Mouse (Mus musculus) G1E (cell line): ENCODE measurements around the gene Vcam1. TPM values are rescaled to one million over a fixed set of nuclear protein-coding genes. Genes with fewer than 3 reads are reported as not detected.

ENCODE experiments used
- ATAC-seq: 2 replicates; pipeline ENCODE4 v1.8.0; 2016; ENCODE audit warnings: mild to moderate bottlenecking; ENCODE audit not compliant: insufficient number of reproducible peaks, poor library complexity, low FRiP score, severe bottlenecking; ENCODE audit errors: extremely low read depth
- DNase-seq: peaks from one replicate; pipeline ENCODE4 v3.0.0; 2012; ENCODE audit warnings: low spot score
- H3K27me3 ChIP-seq: 2 replicates; pipeline ENCODE4 v1.6.1; 2012; ENCODE audit warnings: mild to moderate bottlenecking, low read length, inconsistent platforms; ENCODE audit not compliant: insufficient read depth
- H3K36me3 ChIP-seq: replicated peaks from 2 replicates; pipeline ENCODE3; 2012; ENCODE audit warnings: mild to moderate bottlenecking, inconsistent platforms
- H3K4me1 ChIP-seq: 2 replicates; pipeline ENCODE4 v1.6.1; 2012; ENCODE audit warnings: low read depth, low read length, inconsistent platforms, mixed read lengths; ENCODE audit not compliant: insufficient read depth
- H3K4me3 ChIP-seq: 2 replicates; pipeline ENCODE4 v1.5.1; 2012; ENCODE audit warnings: low read depth, mild to moderate bottlenecking, inconsistent platforms, low read length, moderate library complexity, mixed read lengths
- H3K9me3 ChIP-seq: replicated peaks from 2 replicates; pipeline ENCODE4 v1.6.1; 2012; ENCODE audit warnings: inconsistent platforms
- CTCF ChIP-seq: IDR thresholded peaks from 2 replicates; pipeline ENCODE4 v1.5.1; 2012; ENCODE audit warnings: low read depth, low read length, inconsistent platforms, mixed read lengths
- GATA1 ChIP-seq: IDR thresholded peaks from 2 replicates; pipeline ENCODE4 v1.6.1; 2012; ENCODE audit warnings: borderline replicate concordance, low read length, inconsistent platforms, mixed read lengths
- GATA2 ChIP-seq: IDR thresholded peaks from 2 replicates; pipeline ENCODE4 v1.6.1; 2012; ENCODE audit warnings: low read depth, low read length, inconsistent platforms, borderline replicate concordance
- POLR2AphosphoS5 ChIP-seq: IDR thresholded peaks from 2 replicates; pipeline ENCODE4 v1.6.1; 2012; ENCODE audit warnings: low read depth, low read length, inconsistent platforms; ENCODE audit not compliant: insufficient replicate concordance
- TAL1 ChIP-seq: conservative IDR thresholded peaks from 2 replicates; pipeline ENCODE4 v1.6.1; 2012; ENCODE audit warnings: low read depth, low read length, inconsistent platforms, mixed read lengths
- polyA plus RNA-seq: library from polyadenylated mRNA; stranded (reverse); fragments of >175 nt; gene quantifications from 2 replicates; pipeline ENCODE4 v1.2.3, GENCODE M21; 2012
- total RNA-seq, 2 experiments: library from RNA; stranded (forward) in 1 of 2; stranded (reverse) in 1 of 2; fragments of 200-1000 nt in 1 of 2; fragments of >200 nt in 1 of 2; fragmentation: Nextera tagmentation in 1 of 2; gene quantifications; 2 replicates each; pipeline ENCODE4 v1.2.3; 2014 to 2017

Vcam1 gene
- total and polyA plus RNA-seq, 3 experiments, result 0.33 to 5.0 TPM; not detected in 1

DNA sequence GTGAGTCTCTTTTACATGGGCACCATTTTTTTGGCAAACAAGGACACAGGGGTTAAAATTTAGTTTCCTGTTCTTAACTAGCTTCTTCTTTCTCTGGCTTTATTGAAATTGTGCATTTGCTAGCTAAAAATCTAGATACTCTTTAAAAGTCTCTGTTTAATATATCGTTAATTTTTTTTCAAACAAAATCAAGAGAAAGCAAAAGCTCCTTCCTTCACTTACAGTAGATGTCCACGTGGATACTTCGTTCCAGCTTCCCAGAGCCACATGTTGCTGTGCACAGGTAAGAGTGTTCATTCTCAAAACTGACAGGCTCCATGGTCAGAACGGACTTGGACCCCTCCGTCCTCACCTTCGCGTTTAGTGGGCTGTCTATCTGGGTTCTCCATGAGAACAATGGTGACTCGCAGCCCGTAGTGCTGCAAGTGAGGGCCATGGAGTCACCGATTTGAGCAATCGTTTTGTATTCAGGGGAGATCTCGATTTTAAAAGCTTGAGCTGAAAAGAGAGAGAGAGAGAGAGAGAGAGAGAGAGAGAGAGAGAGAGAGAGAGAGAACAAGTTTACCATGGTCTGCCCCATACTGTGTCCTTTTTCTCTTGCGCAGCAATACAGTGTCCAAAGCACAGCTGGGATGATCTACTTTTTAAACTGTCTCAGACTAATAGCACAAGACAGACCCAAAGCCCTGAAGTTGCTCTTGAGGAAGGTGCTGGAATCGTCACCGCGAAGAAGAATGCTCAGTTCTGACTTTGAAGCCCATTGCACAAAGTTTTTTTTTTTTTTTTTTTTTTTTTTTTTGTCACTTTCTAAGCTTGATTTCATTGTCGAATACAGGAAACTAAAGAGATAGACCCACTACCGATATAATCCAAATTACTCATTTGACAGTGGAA lies 930 bp downstream of the Vcam1 start:
- ATAC-seq (no peak), DNase-seq (no peak)
- H3K4me3 ChIP-seq, result no peak overlapping the region
- no peaks in the 10 kb centered on the region for H3K36me3 ChIP-seq
- H3K27me3 ChIP-seq, result no peaks in the 10 kb centered on the region
- H3K4me1 ChIP-seq, result no peaks in the 10 kb centered on the region
- no peaks in the 10 kb centered on the region for H3K9me3 ChIP-seq
- TF ChIP-seq POLR2AphosphoS5, result no peak
- TF ChIP-seq CTCF, result no peak
- no peak for TF ChIP-seq GATA2
- TF ChIP-seq TAL1, result no peak
- no peak for TF ChIP-seq GATA1

DNA sequence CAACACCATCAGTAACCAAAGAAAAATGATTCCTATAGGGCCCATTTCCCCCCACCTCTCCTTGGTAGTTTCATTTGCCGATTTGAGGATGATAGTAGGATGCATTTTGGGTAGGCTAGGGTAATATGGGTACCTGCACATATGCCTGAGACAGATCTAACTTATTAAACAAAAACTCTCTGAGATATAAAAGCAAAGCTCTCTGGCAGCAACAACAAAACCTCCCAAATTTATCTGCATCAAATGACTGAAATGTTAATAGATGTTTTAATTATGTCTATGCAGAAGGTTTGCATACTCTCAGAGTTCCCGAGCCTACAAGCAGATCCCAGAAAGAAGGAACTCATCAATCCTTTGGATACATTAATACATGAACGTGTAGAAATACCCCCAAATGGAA lies 1.7 kb downstream of the Vcam1 start:
- DNase-seq (no peak), ATAC-seq (no peak)
- Histone ChIP-seq H3K36me3 (no peaks in the 10 kb centered on the region), H3K27me3 (no peaks in the 10 kb centered on the region), H3K4me3 (no peak overlapping the region), H3K4me1 (no peaks in the 10 kb centered on the region), H3K9me3 (no peaks in the 10 kb centered on the region)
- no peak for TF ChIP-seq CTCF
- TF ChIP-seq TAL1, result no peak

DNA sequence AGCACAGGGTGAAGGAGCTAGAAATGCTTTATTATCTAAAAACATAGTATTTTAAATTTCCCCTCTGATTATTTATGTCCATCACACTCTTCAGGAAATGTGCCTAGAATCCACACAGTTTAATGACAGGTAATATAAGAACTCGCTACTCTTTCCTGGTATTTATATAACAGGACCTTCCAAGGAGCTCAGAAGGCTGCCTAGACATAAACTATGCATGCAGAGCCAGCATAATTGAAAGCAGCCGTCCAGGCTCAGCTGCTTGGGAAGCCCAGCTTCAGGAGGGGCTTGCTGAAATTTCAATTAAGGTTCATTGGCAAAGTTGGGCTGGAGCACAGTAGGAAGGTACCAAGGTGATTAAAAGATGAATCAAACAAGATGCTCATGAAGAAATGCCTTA lies 2.2 kb downstream of the Vcam1 start:
- no peak overlapping the region for H3K4me3 ChIP-seq
- ATAC-seq, result no peak

DNA sequence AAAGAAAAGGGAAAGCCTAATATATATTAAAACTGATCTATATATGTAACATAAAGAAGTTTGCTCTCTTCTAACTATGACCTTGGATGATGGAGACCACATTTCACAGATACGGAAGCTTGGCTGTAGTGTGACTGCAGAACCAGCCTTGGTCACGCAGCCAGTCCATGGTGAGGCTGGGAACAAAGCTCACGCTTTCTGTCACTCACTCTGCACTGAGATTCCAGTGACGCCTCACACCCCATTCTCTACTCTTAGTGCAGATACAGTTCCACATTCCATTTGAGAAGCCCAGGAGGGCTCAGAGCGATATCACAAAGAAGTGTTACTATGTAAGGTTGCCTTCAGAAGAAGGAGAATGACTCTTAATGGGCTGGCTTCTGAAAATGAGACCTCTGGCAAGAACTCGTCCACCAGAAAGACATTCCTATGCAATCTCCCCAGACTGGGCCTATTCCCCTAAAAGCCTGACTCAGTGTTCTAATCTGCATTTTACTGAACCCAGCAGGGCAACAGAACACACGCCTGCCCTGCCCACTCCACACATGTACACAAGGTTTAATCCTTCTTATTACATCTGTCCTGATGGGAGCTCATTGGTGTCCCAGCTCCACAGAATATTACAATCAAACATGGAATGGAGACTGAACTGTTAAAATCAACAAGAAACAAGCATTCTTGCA lies 2.8 kb downstream of the Vcam1 start:
- no peak for DNase-seq
- H3K27me3 ChIP-seq, result no peaks in the 10 kb centered on the region
- TF ChIP-seq CTCF, result no peak
- TF ChIP-seq POLR2AphosphoS5, result no peak
- TF ChIP-seq GATA1, result no peak
- TF ChIP-seq TAL1, result no peak
- TF ChIP-seq GATA2, result no peak
- no peak for ATAC-seq
- H3K9me3 ChIP-seq, result no peaks in the 10 kb centered on the region
- no peaks in the 10 kb centered on the region for H3K4me1 ChIP-seq
- H3K36me3 ChIP-seq, result no peaks in the 10 kb centered on the region
- H3K4me3 ChIP-seq, result no peak overlapping the region

More for the DNA sequence above, 2.2 kb downstream of the Vcam1 start:
- H3K4me1 ChIP-seq, result no peaks in the 10 kb centered on the region
- no peak for DNase-seq
- TF ChIP-seq TAL1 (no peak), GATA2 (no peak), GATA1 (no peak), CTCF (no peak), POLR2AphosphoS5 (no peak)
- H3K27me3 ChIP-seq, result no peaks in the 10 kb centered on the region
- no peaks in the 10 kb centered on the region for H3K36me3 ChIP-seq
- no peaks in the 10 kb centered on the region for H3K9me3 ChIP-seq

DNA sequence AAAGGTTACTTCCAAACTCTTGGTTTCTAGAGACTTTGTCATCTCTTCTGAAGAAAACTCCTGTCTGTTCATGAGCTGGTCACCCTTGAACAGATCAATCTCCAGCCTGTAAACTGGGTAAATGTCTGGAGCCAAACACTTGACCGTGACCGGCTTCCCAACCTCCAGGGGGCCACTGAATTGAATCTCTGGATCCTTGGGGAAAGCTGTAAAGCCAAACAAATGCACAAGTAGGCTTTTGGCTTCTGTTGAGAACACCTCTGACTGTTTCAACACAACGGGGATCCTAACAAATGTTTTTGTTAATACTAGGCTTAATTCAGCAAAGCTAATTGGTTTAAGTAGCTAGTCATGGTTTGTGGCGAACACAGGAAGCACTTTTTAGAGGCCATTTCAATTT lies 3.4 kb downstream of the Vcam1 start:
- no peak for TF ChIP-seq POLR2AphosphoS5
- no peak for TF ChIP-seq TAL1
- TF ChIP-seq CTCF, result no peak
- no peak for TF ChIP-seq GATA1
- no peak for TF ChIP-seq GATA2
- no peaks in the 10 kb centered on the region for H3K4me1 ChIP-seq
- no peaks in the 10 kb centered on the region for H3K9me3 ChIP-seq
- no peak for DNase-seq
- no peaks in the 10 kb centered on the region for H3K36me3 ChIP-seq
- H3K4me3 ChIP-seq, result no peak overlapping the region
- no peaks in the 10 kb centered on the region for H3K27me3 ChIP-seq
- ATAC-seq, result no peak

DNA sequence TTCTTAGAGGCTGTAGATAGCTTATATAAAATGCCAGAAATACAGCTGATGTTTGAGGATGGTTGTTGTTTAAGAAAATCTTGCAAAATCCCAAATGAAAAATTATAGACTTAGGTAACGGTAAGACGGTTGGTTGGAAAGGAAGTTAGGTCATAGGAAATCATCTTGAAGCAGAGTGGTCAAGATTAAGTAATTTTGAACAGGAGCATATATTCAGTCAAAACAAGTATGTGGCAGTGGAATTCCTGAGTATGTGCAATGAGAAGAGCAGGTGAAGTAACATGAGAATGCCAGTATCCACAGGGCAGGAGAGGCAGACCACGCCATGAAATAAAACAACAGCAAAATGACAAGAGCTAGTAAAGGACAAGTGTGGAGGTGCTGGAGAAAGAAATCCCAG lies 5.7 kb downstream of the Vcam1 start:
- Histone ChIP-seq H3K36me3 (no peaks in the 10 kb centered on the region), H3K9me3 (no peaks in the 10 kb centered on the region), H3K27me3 (no peaks in the 10 kb centered on the region), H3K4me1 (no peaks in the 10 kb centered on the region), H3K4me3 (no peak overlapping the region)
- TF ChIP-seq TAL1 (no peak), GATA2 (no peak), CTCF (no peak), GATA1 (no peak), POLR2AphosphoS5 (no peak)
- ATAC-seq (no peak), DNase-seq (no peak)
